Mouse (Mus musculus) hindbrain, postnatal 0 days (tissue): ENCODE measurements around the gene Thumpd1. TPM values are rescaled to one million over a fixed set of nuclear protein-coding genes. Genes with fewer than 3 reads are reported as not detected.
"Not testable (repeated sequence)": the region's sequence is repeated elsewhere in the genome, so short reads cannot be mapped to it uniquely, and the experiment has no call there.

Source experiments
- ATAC-seq: fragments of 200-750 bp; cut with Nextera tagmentation; 2 replicates; pipeline ENCODE4 v1.8.0; 2017; ENCODE audit warnings: mild to moderate bottlenecking, moderate TSS enrichment, moderate library complexity
- DNase-seq: peaks from one replicate; pipeline ENCODE4 v3.0.0-alpha.2; 2015; ENCODE audit warnings: low spot score
- H3K27ac ChIP-seq: fragments of 300-500 bp; sonication (generic); 2 replicates; pipeline ENCODE4 v1.5.1; 2014; ENCODE audit warnings: mild to moderate bottlenecking
- H3K27me3 ChIP-seq: fragments of 300-500 bp; sonication (generic); 2 replicates; pipeline ENCODE4 v1.6.1; 2014; ENCODE audit warnings: low read length, mixed read lengths; ENCODE audit not compliant: insufficient read depth
- H3K36me3 ChIP-seq: fragments of 300-500 bp; sonication (generic); 2 replicates; pipeline ENCODE4 v1.6.1; 2014; ENCODE audit warnings: low read length, mixed read lengths; ENCODE audit not compliant: insufficient read depth
- H3K4me1 ChIP-seq: fragments of 300-500 bp; sonication (generic); 2 replicates; pipeline ENCODE4 v1.6.1; 2014; ENCODE audit warnings: antibody characterized with exemption, low read length, mixed read lengths; ENCODE audit not compliant: insufficient read depth
- H3K4me2 ChIP-seq: fragments of 300-500 bp; sonication (generic); 2 replicates; pipeline ENCODE4 v1.6.1; 2014; ENCODE audit warnings: low read depth, mild to moderate bottlenecking, low read length, moderate library complexity, mixed read lengths
- H3K4me3 ChIP-seq: fragments of 300-500 bp; sonication (generic); 2 replicates; pipeline ENCODE4 v1.5.1; 2014; ENCODE audit warnings: low read length
- H3K9ac ChIP-seq: fragments of 300-500 bp; sonication (generic); replicated peaks from 2 replicates; pipeline ENCODE4 v1.6.1; 2014; ENCODE audit warnings: mild to moderate bottlenecking, low read length, moderate library complexity, mixed read lengths
- H3K9me3 ChIP-seq: fragments of 300-500 bp; sonication (generic); 2 replicates; pipeline ENCODE4 v1.6.1; 2016; ENCODE audit warnings: low read length, mixed read lengths
- CTCF ChIP-seq: IDR thresholded peaks from 2 replicates; pipeline ENCODE4 v1.5.1; 2016; ENCODE audit warnings: antibody characterized with exemption, control low read depth, low read depth
- WGBS: fragments of 180-500 bp; shearing (Covaris S2); extraction: QIAGEN DNeasy Blood & Tissue Kit; methylation state at CpG from one replicate; pipeline ENCODE4 v1.1.7; 2014; 5-methylcytosine and 5-hydroxymethylcytosine counted together
- polyA plus RNA-seq: library from polyadenylated mRNA; unstranded; fragments of >200 nt; fragmentation: Nextera tagmentation; extraction: Ambion mirVana; gene quantifications from 2 replicates; pipeline ENCODE4 v1.2.1, GENCODE M21; 2015
- total RNA-seq: library from RNA; depleted of rRNA; stranded (reverse); fragments of >200 nt; gene quantifications from 2 replicates; pipeline ENCODE4 v1.2.3, GENCODE M21; 2014

The Thumpd1 gene
- total and polyA plus RNA-seq, 2 experiments from 2014 or later: 29.0 to 64.2 TPM

DNA sequence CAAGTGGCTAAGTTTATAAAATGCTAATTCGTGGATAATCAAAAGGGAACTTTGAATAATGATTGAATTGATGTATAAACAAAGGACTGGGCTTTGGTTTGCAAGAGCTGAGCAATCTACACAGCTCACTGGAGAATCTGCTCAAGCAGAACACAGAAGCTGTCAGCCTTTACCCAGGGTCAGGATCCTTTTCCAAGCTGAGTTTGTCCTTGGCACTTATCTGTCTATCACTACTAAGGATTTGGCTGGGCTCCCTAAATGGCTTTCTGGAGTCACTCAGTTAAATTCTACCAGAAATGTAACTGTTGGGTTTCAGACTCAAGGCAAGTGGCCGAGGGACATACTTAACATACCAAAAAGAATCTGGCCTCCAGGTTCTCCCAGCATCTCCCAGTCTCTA lies 29.3 kb upstream of the Thumpd1 start:
- no peak overlapping the region for H3K9ac ChIP-seq
- DNase-seq (no peak), ATAC-seq (no peak)
- no peaks in the 10 kb centered on the region for H3K27me3 ChIP-seq
- no peak overlapping the region for H3K4me3 ChIP-seq
- no peaks in the 10 kb centered on the region for H3K36me3 ChIP-seq
- no peak overlapping the region for H3K4me2 ChIP-seq
- no peaks in the 10 kb centered on the region for H3K9me3 ChIP-seq
- no peak for TF ChIP-seq CTCF
- no peaks in the 10 kb centered on the region for H3K4me1 ChIP-seq
- 48% methylated on average over 2 of the region's 2 CpGs for WGBS
- H3K27ac ChIP-seq: no peak overlapping the region

DNA sequence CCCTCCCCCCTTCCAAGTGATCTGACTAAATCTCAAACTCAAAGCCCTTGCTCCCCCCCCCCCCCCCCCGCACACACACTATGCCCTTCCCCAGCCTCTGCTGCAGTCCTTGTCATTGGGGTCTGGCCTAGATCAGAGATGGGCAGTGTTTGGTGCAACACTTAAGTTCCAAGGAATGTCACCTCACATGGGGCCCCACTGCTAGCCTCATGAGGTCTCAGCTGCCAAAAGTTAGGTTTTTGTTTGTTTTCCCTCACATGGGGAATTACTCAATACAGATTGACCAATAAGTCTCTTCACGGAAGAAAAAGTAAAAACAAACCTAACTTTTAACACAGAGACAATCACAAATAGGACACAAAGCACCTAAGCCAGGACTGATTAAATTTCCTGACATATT lies 28.2 kb upstream of the Thumpd1 start:
- H3K36me3 ChIP-seq: no peaks in the 10 kb centered on the region
- DNase-seq: no peak

DNA sequence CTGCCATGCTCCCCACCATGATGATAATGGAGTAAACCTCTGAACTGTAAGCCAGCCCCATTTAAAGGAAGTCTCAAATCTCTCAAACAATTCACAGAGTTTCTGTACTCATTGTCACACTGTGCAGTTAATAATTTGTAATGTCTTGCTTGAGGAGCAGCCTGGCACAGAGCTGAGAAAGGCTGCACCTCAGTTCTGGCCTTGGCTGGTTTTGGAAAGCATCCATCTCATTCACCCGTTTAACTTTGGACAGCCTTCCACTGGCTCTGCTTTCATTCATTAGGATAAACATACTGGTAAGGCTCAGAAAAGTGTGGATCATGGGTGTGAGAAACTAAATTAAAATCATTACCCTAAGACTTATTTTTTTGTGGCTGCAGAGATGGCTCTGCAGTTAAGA lies 25.3 kb upstream of the Thumpd1 start:
- DNase-seq: no peak
- Histone ChIP-seq H3K9ac (no peak overlapping the region), H3K36me3 (no peaks in the 10 kb centered on the region), H3K4me2 (no peak overlapping the region), H3K4me3 (no peak overlapping the region), H3K27ac (no peak overlapping the region), H3K4me1 (no peaks in the 10 kb centered on the region), H3K9me3 (no peaks in the 10 kb centered on the region), H3K27me3 (no peaks in the 10 kb centered on the region)
- no peak for TF ChIP-seq CTCF
- WGBS: 41% methylated on average over 1 of the region's 1 CpGs
- ATAC-seq: no peak

More for the DNA sequence above, 28.2 kb upstream of the Thumpd1 start:
- Histone ChIP-seq H3K27me3 (no peaks in the 10 kb centered on the region), H3K4me1 (no peaks in the 10 kb centered on the region), H3K9me3 (no peaks in the 10 kb centered on the region), H3K4me3 (no peak overlapping the region), H3K9ac (no peak overlapping the region), H3K4me2 (no peak overlapping the region), H3K27ac (no peak overlapping the region)
- no peak for TF ChIP-seq CTCF
- ATAC-seq: no peak
- 83% methylated on average over 1 of the region's 2 CpGs for WGBS

DNA sequence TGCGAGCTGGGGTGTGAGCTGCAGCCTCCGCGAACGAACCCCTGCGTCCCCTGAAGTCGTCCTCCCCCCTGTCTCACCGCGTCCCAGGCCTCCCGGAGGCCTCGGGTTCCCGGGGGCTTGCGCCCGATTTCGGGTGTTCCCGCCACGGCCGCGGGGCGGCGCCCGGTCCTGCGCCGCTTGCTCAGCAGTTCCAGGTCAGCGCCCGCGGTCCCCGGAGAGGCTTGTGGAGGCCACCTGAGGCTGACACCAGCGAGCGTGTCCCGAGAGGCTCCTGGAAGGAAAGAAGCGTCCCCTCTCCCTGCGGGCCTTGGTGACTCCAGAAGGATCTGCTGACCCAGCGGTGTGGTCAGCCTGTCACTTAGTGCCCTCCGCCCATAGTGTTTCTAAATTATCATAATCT lies 23.7 kb upstream of the Thumpd1 start:
- no peak overlapping the region for H3K9ac ChIP-seq
- no peaks in the 10 kb centered on the region for H3K9me3 ChIP-seq
- H3K4me3 ChIP-seq: no peak overlapping the region

DNA sequence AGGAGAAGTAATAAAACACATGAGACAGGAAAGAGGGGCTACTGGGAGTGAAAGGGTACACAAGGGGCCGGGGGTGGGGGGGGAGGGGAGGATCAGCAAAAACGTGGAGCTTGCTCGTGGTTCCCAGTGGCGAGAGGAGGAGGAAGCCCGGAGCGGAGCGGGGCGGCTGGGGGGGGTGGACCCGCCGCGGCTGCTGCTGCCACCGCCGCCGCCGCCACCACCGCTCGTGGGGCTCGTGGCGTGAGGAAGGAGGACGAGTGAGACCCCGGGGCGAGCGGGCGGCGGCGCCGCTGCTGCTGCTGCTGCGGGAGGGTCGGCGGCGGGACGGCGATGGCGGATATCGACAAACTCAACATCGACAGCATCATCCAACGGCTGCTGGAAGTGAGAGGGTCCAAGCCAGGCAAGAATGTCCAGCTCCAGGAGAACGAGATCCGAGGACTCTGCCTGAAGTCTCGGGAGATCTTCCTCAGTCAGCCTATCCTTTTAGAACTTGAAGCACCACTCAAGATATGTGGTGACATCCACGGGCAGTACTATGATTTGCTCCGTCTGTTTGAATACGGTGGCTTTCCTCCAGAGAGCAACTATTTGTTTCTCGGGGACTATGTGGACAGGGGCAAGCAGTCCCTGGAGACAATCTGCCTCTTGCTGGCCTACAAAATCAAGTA lies 19.3 kb upstream of the Thumpd1 start:
- not testable (repeated sequence) for H3K27me3 ChIP-seq, H3K9me3 ChIP-seq, H3K36me3 ChIP-seq, DNase-seq, H3K4me1 ChIP-seq, H3K9ac ChIP-seq, H3K27ac ChIP-seq
- peak; percentile 84 for ATAC-seq
- WGBS: 4% methylated on average over 30 of the region's 44 CpGs
- Histone ChIP-seq H3K4me3 (peak overlapping the region; percentile 35), H3K4me2 (peak overlapping the region; percentile 53)

More for the DNA sequence above, 23.7 kb upstream of the Thumpd1 start:
- Histone ChIP-seq H3K4me2 (peak overlapping the region; percentile 43), H3K36me3 (no peaks in the 10 kb centered on the region), H3K27ac (no peak overlapping the region), H3K27me3 (no peaks in the 10 kb centered on the region), H3K4me1 (no peaks in the 10 kb centered on the region)
- DNase-seq: peak; percentile 18
- TF ChIP-seq CTCF: no peak
- peak; percentile 35; the same call in 1 of the 2 replicates for ATAC-seq
- 10% methylated on average over 34 of the region's 34 CpGs for WGBS

DNA sequence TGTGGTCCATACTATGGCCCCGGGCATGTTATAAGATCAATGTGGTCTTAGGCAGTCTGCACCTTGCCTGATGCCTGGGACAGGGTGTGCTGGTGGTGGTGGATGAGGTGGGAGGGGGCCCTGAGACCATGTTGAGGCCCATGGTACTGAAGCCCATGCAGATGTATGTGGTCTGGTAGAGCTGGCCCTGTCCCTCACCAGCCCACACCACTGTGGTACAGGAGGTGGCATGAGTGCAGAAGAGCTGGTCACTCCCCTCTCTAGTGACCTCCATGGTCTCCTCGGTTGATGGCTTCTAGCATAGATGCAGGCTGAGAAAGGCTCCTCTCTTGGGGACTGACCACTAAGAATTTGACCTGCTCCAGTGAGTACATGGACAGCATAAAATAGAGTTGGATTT lies 18.3 kb upstream of the Thumpd1 start:
- DNase-seq: no peak
- Histone ChIP-seq H3K27ac (no peak overlapping the region), H3K9me3 (no peaks in the 10 kb centered on the region), H3K4me1 (no peaks in the 10 kb centered on the region), H3K9ac (no peak overlapping the region), H3K36me3 (no peaks in the 10 kb centered on the region), H3K4me2 (no peak overlapping the region), H3K4me3 (no peak overlapping the region), H3K27me3 (no peaks in the 10 kb centered on the region)
- no peak for TF ChIP-seq CTCF
- 86% methylated on average over 2 of the region's 2 CpGs for WGBS
- ATAC-seq: no peak

DNA sequence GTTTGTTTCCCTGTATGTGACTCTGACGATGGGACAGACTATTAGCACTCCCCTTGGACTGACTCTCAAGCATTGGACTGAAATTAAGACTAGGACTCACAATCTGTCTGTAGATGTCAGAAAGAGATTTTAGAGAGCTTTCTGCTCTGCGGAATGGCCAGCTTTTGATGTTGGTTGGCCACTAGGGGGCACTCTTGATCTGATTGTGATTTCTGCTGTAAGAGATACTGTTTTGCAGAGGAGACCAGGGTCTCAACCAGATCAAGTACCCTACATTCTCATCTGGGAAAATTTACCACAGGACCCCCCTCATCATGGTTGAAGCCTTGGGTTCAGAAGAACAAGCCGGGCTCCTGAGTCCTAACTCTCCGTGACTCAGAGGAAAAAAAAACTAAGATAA lies 10.7 kb upstream of the Thumpd1 start:
- H3K4me2 ChIP-seq, H3K9ac ChIP-seq, H3K36me3 ChIP-seq, H3K4me3 ChIP-seq, H3K27me3 ChIP-seq, H3K27ac ChIP-seq, H3K9me3 ChIP-seq, H3K4me1 ChIP-seq, ATAC-seq: not testable (repeated sequence)
- peak; percentile 31 for TF ChIP-seq CTCF
- 81% methylated on average over 4 of the region's 4 CpGs for WGBS
- DNase-seq: peak; percentile 14
